Mouse (Mus musculus): ENCODE data around the gene Zfp276. TPM values are rescaled to one million over a fixed set of nuclear protein-coding genes. Genes with fewer than 3 reads are reported as not detected.

Gene Zfp276
- polyA plus RNA-seq, 1 experiment from 2014 or later = 22.1 TPM

DNA sequence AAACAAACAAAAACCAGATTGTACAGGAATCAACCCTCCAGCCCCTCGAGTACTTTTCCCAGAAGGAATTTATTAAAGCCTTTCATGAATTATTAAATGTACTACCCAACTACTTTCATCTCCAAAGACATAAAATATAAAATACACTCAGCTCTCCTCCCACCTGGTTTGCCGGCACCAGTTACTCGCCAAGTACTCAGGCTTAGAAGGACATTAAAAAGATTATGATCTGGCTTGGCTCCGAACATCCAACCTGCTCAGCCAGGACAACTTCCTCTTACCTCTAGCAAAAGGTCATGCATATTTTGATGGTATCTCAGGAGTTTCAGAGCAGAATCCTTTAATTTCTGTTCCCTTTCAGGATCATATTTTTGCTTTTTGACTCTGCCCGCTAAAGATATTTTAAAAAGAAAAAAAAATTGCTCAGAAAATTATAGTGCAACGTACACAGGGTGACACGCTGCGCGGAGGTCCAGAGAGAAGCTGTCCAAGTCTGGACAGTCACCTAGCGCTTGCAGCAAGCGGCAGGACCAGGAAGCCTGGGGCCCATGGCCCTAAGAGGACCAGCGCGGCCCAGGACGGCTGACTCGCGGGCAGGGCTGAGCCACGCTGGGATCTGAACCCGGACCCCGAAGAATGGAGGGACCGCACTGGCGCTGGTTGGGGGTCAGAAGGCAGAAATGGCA, 63.9 kb downstream of the Zfp276 start:
- H3K27ac ChIP-seq (replicated peaks) = no peak overlapping the region
- H3K4me1 ChIP-seq (replicated peaks) = peaks cover 13% of the 10 kb centered on the region
- H3K4me2 ChIP-seq = peak overlapping the region; percentile 72
- H3K9ac ChIP-seq = peak overlapping the region; percentile 65
- no peaks in the 10 kb centered on the region for H3K27me3 ChIP-seq
- H3K4me3 ChIP-seq = peak overlapping the region; percentile 49
- WGBS = 9% methylated on average over 21 of the region's 21 CpGs
- no peaks in the 10 kb centered on the region for H3K9me3 ChIP-seq
- peak; percentile 78 for ATAC-seq (ENCODE audit: low read depth)
- H3K36me3 ChIP-seq = no peaks in the 10 kb centered on the region

GRCm38 (mm10) chr8:123318467-123318911, 64.5 kb downstream of the Zfp276 start, which contains the start of gene Fanca:
Gene Fanca (minus strand): TSS chr8:123318576.
- peak within 1 kb of the TSS; percentile 72 for H3K4me2 ChIP-seq
- no peaks in the 10 kb centered on the region for H3K27me3 ChIP-seq
- peak within 1 kb of the TSS; percentile 65 for H3K9ac ChIP-seq
- under 1% methylated on average over 24 of the region's 24 CpGs for WGBS
- no peaks in the 10 kb centered on the region for H3K9me3 ChIP-seq
- H3K4me3 ChIP-seq = peak within 1 kb of the TSS; percentile 49
- H3K4me1 ChIP-seq (replicated peaks) = peaks cover 13% of the 10 kb centered on the region
- no peaks in the 10 kb centered on the region for H3K36me3 ChIP-seq
- peak; percentile 98 for ATAC-seq (ENCODE audit: low read depth)
- H3K27ac ChIP-seq (replicated peaks) = no peak within 1 kb of the TSS

Other genes starting within 250 kb of the Zfp276 start
- gene Ankrd11, start 211.9 kb upstream of the Zfp276 start, polyA plus RNA-seq (2015; fragmentation: Nextera tagmentation; extraction: Ambion mirVana) = 43.2 and 58.2 TPM in 2 replicates
- gene Spg7, start 191.3 kb upstream of the Zfp276 start, polyA plus RNA-seq (2015; fragmentation: Nextera tagmentation; extraction: Ambion mirVana) = 48.7 and 50.1 TPM in 2 replicates
- 629 and 772 TPM in 2 replicates for gene Rpl13, start 151.8 kb upstream of the Zfp276 start, polyA plus RNA-seq (2015; fragmentation: Nextera tagmentation; extraction: Ambion mirVana)
- gene Cpne7, start 136.8 kb upstream of the Zfp276 start, polyA plus RNA-seq (2015; fragmentation: Nextera tagmentation; extraction: Ambion mirVana) = 0.68 and 1.1 TPM in 2 replicates
- gene Sult5a1, start 95.9 kb upstream of the Zfp276 start, polyA plus RNA-seq (2015; fragmentation: Nextera tagmentation; extraction: Ambion mirVana) = 1.2 and 2.4 TPM in 2 replicates
- gene Dpep1, start 68.0 kb upstream of the Zfp276 start, polyA plus RNA-seq (2015; fragmentation: Nextera tagmentation; extraction: Ambion mirVana) = 0.08 and 0.19 TPM in 2 replicates
- gene Chmp1a, start 41.4 kb upstream of the Zfp276 start, polyA plus RNA-seq (2015; fragmentation: Nextera tagmentation; extraction: Ambion mirVana) = 164 and 175 TPM in 2 replicates
- 7.6 and 7.7 TPM in 2 replicates for gene Spata33, start 41.4 kb upstream of the Zfp276 start, polyA plus RNA-seq (2015; fragmentation: Nextera tagmentation; extraction: Ambion mirVana)
- gene Cdk10, start 29.4 kb upstream of the Zfp276 start, polyA plus RNA-seq (2015; fragmentation: Nextera tagmentation; extraction: Ambion mirVana) = 37.2 and 42.4 TPM in 2 replicates
- gene Spata2l, start 18.0 kb upstream of the Zfp276 start, polyA plus RNA-seq (2015; fragmentation: Nextera tagmentation; extraction: Ambion mirVana) = 4.4 and 4.8 TPM in 2 replicates
- 49.2 and 50.0 TPM in 2 replicates for gene Vps9d1, start 153 bp downstream of the Zfp276 start, polyA plus RNA-seq (2015; fragmentation: Nextera tagmentation; extraction: Ambion mirVana)
- gene Fanca, start 64.4 kb downstream of the Zfp276 start, polyA plus RNA-seq (2015; fragmentation: Nextera tagmentation; extraction: Ambion mirVana) = 9.3 and 11.0 TPM in 2 replicates
- gene Spire2, start 78.5 kb downstream of the Zfp276 start, polyA plus RNA-seq (2015; fragmentation: Nextera tagmentation; extraction: Ambion mirVana) = 35.9 and 40.2 TPM in 2 replicates
- gene Tcf25, start 119.6 kb downstream of the Zfp276 start, polyA plus RNA-seq (2015; fragmentation: Nextera tagmentation; extraction: Ambion mirVana) = 317 and 328 TPM in 2 replicates
- gene Mc1r, start 152.9 kb downstream of the Zfp276 start, polyA plus RNA-seq (2015; fragmentation: Nextera tagmentation; extraction: Ambion mirVana) = 0.21 and 0.22 TPM in 2 replicates
- gene Tubb3, start 157.2 kb downstream of the Zfp276 start, polyA plus RNA-seq (2015; fragmentation: Nextera tagmentation; extraction: Ambion mirVana) = 1,543 and 1,658 TPM in 2 replicates
- 43.3 and 44.5 TPM in 2 replicates for gene Def8, start 169.3 kb downstream of the Zfp276 start, polyA plus RNA-seq (2015; fragmentation: Nextera tagmentation; extraction: Ambion mirVana)
- gene Afg3l1, start 223.7 kb downstream of the Zfp276 start, polyA plus RNA-seq (2015; fragmentation: Nextera tagmentation; extraction: Ambion mirVana) = 50.8 and 54.0 TPM in 2 replicates

Data from neural tube, embryonic 13.5 days (tissue).